Mouse (Mus musculus) skeletal muscle tissue, adult 2 months (tissue): ENCODE results near the gene AI467606.

ENCODE experiments used
- DNase-seq: peaks from one replicate; pipeline ENCODE4 v3.0.0-alpha.2; 2012; ENCODE audit warnings: low read depth, low spot score

Gene AI467606

GRCm38 (mm10) chr7:127121061-127121910, 30.1 kb downstream of the AI467606 start:
- DNase-seq = no peak

GRCm38 (mm10) chr7:127121911-127122270, 30.7 kb downstream of the AI467606 start, which contains the start of gene Qprt:
TSS of gene Qprt (minus strand) at chr7:127122226.
- no peak for DNase-seq

GRCm38 (mm10) chr7:127129638-127130037, 38.5 kb downstream of the AI467606 start:
- DNase-seq = no peak

GRCm38 (mm10) chr7:127133125-127133524, 42.0 kb downstream of the AI467606 start:
- DNase-seq = no peak

GRCm38 (mm10) chr7:127134821-127135447, 43.8 kb downstream of the AI467606 start:
- DNase-seq = no peak

GRCm38 (mm10) chr7:127136181-127137071, 45.3 kb downstream of the AI467606 start:
- DNase-seq = no peak

GRCm38 (mm10) chr7:127137262-127138017, 46.3 kb downstream of the AI467606 start, which contains the start of gene Spn:
TSS of gene Spn (minus strand) at chr7:127137823.
- no peak for DNase-seq

GRCm38 (mm10) chr7:127139100-127139499, 47.9 kb downstream of the AI467606 start:
- no peak for DNase-seq

- DNase-seq = no peak
Observed at GRCm38 (mm10) chr7:127139562-127139961, 48.4 kb downstream of the AI467606 start.

- DNase-seq = no peak
Observed at GRCm38 (mm10) chr7:127140623-127141404, 49.7 kb downstream of the AI467606 start.

- no peak for DNase-seq
Observed at GRCm38 (mm10) chr7:127142214-127142613, 51.1 kb downstream of the AI467606 start.

GRCm38 (mm10) chr7:127142666-127143065, 51.5 kb downstream of the AI467606 start:
- DNase-seq = no peak
